Mouse (Mus musculus) midbrain, embryonic 11.5 days (tissue): ENCODE measurements at regions not wholly inside any gene's neighbourhood (a gene's known extent, or its start where the extent isn't known, plus 50 kb on each side); places are given as distances from the start of the nearest gene placed in this dataset.

ENCODE experiments used
- ATAC-seq: fragments of 200-750 bp; cut with Nextera tagmentation; 2 replicates; pipeline ENCODE4 v1.8.0; 2017; ENCODE audit warnings: moderate TSS enrichment, moderate library complexity; ENCODE audit not compliant: low FRiP score
- DNase-seq: peaks from one replicate; pipeline ENCODE4 v3.0.0; 2015; ENCODE audit warnings: low spot score; ENCODE audit errors: missing footprints
- H3K27ac ChIP-seq: fragments of 300-500 bp; sonication (generic); 2 replicates; pipeline ENCODE4 v1.5.1; 2014; ENCODE audit warnings: low read depth, low read length
- H3K27me3 ChIP-seq: fragments of 300-500 bp; sonication (generic); 2 replicates; pipeline ENCODE4 v1.6.1; 2014; ENCODE audit warnings: mild to moderate bottlenecking, low read length, moderate library complexity, mixed read lengths; ENCODE audit not compliant: control insufficient read depth, insufficient read depth
- H3K36me3 ChIP-seq: fragments of 300-500 bp; sonication (generic); 2 replicates; pipeline ENCODE4 v1.6.1; 2014; ENCODE audit warnings: mild to moderate bottlenecking, low read length, moderate library complexity, mixed read lengths; ENCODE audit not compliant: control insufficient read depth, insufficient read depth
- H3K4me1 ChIP-seq: fragments of 300-500 bp; sonication (generic); 2 replicates; pipeline ENCODE4 v1.6.1; 2014; ENCODE audit warnings: low read length; ENCODE audit not compliant: control insufficient read depth, insufficient read depth
- H3K4me2 ChIP-seq: fragments of 300-500 bp; sonication (generic); 2 replicates; pipeline ENCODE4 v1.6.1; 2014; ENCODE audit warnings: mild to moderate bottlenecking, moderate library complexity
- H3K4me3 ChIP-seq: fragments of 300-500 bp; sonication (generic); 2 replicates; pipeline ENCODE4 v1.5.1; 2014; ENCODE audit warnings: low read depth, low read length
- H3K9ac ChIP-seq: fragments of 300-500 bp; sonication (generic); 2 replicates; pipeline ENCODE4 v1.6.1; 2014; ENCODE audit warnings: low read length
- H3K9me3 ChIP-seq: fragments of 300-500 bp; sonication (generic); 2 replicates; pipeline ENCODE4 v1.6.1; 2016; ENCODE audit warnings: low read length; ENCODE audit not compliant: control insufficient read depth
- WGBS: fragments of 180-500 bp; shearing (Covaris S2); extraction: QIAGEN DNeasy Blood & Tissue Kit; methylation state at CpG from one replicate; pipeline ENCODE4 v1.1.7; 2014; 5-methylcytosine and 5-hydroxymethylcytosine counted together

DNA sequence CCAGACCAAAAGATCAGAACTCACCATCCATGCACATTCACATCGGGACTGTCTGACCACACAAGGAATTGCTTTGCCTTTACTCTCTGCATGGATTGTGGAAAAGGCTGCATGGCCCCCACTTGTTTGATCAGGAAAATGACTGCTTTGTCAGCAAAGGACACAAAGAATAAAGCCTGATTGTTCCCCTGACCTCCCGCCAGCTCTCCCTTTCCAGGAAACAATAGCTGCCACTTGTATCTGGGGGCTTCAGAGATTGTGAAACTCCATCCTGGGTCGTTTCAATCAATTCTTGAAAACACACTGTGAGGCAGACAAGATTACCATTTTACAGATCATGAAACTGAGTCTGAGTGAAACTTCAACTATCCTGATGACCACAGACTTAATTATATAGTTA lies 70.7 kb downstream of the Zic3 start:
- Histone ChIP-seq H3K9ac (no peak overlapping the region), H3K36me3 (no peaks in the 10 kb centered on the region), H3K4me1 (no peaks in the 10 kb centered on the region), H3K27ac (no peak overlapping the region), H3K4me2 (no peak overlapping the region), H3K4me3 (no peak overlapping the region), H3K9me3 (no peaks in the 10 kb centered on the region), H3K27me3 (no peaks in the 10 kb centered on the region)
- DNase-seq (no peak), ATAC-seq (no peak)
- WGBS, result 29% methylated on average over 3 of the region's 3 CpGs

- ATAC-seq (no peak), DNase-seq (no peak)
- Histone ChIP-seq H3K9me3 (no peaks in the 10 kb centered on the region), H3K9ac (no peak overlapping the region), H3K36me3 (no peaks in the 10 kb centered on the region), H3K4me3 (no peak overlapping the region), H3K4me1 (no peaks in the 10 kb centered on the region), H3K27me3 (no peaks in the 10 kb centered on the region), H3K4me2 (no peak overlapping the region), H3K27ac (no peak overlapping the region)
- 91% methylated on average over 8 of the region's 8 CpGs for WGBS
Observed at GRCm38 (mm10) chrX:58117761-58118426, 95.4 kb downstream of the Zic3 start.

GRCm38 (mm10) chrX:58155371-58156124 lies 133.0 kb downstream of the Zic3 start:
- Histone ChIP-seq H3K4me1 (peaks cover 4% of the 10 kb centered on the region; the same call in 1 of the 2 replicates), H3K36me3 (no peaks in the 10 kb centered on the region), H3K4me3 (no peak overlapping the region), H3K27ac (peak overlapping the region; percentile 12; the same call in 1 of the 2 replicates), H3K4me2 (peak overlapping the region; percentile 20), H3K9ac (no peak overlapping the region), H3K27me3 (no peaks in the 10 kb centered on the region), H3K9me3 (no peaks in the 10 kb centered on the region)
- 24% methylated on average over 20 of the region's 20 CpGs for WGBS
- ATAC-seq (peak; percentile 84), DNase-seq (peak; percentile 85)

GRCm38 (mm10) chrX:58157361-58157760 lies 134.9 kb downstream of the Zic3 start:
- Histone ChIP-seq H3K27ac (no peak overlapping the region), H3K27me3 (no peaks in the 10 kb centered on the region), H3K4me1 (peaks cover 4% of the 10 kb centered on the region; the same call in 1 of the 2 replicates), H3K36me3 (no peaks in the 10 kb centered on the region), H3K9ac (no peak overlapping the region), H3K9me3 (no peaks in the 10 kb centered on the region), H3K4me3 (no peak overlapping the region), H3K4me2 (no peak overlapping the region)
- DNase-seq, result no peak
- WGBS, result 28% methylated on average over 5 of the region's 5 CpGs
- no peak for ATAC-seq

- Histone ChIP-seq H3K27me3 (no peaks in the 10 kb centered on the region), H3K27ac (no peak overlapping the region), H3K4me2 (no peak overlapping the region), H3K9me3 (no peaks in the 10 kb centered on the region), H3K9ac (no peak overlapping the region), H3K36me3 (no peaks in the 10 kb centered on the region), H3K4me3 (no peak overlapping the region), H3K4me1 (no peaks in the 10 kb centered on the region)
- WGBS, result 88% methylated on average over 12 of the region's 12 CpGs
- ATAC-seq (no peak), DNase-seq (no peak)
Observed at GRCm38 (mm10) chrX:58166184-58166904, 143.8 kb downstream of the Zic3 start.

GRCm38 (mm10) chrX:58174326-58174725 lies 151.8 kb downstream of the Zic3 start:
- H3K36me3 ChIP-seq, result no peaks in the 10 kb centered on the region
- H3K9ac ChIP-seq, result no peak overlapping the region
- H3K4me2 ChIP-seq, result no peak overlapping the region
- whole genome bisulfite sequencing, result 90% methylated on average over 1 of the region's 1 CpGs
- no peaks in the 10 kb centered on the region for H3K4me1 ChIP-seq
- H3K4me3 ChIP-seq, result no peak overlapping the region
- DNase-seq, result no peak
- no peak for ATAC-seq
- H3K27me3 ChIP-seq, result no peaks in the 10 kb centered on the region
- no peak overlapping the region for H3K27ac ChIP-seq
- no peaks in the 10 kb centered on the region for H3K9me3 ChIP-seq
